Mouse (Mus musculus): Measurements from ENCODE around the gene Dkk3. TPM values are rescaled to one million over a fixed set of nuclear protein-coding genes. Genes with fewer than 3 reads are reported as not detected.

The Dkk3 gene
- polyA plus RNA-seq, 1 experiment from 2014 or later, result 17.0 TPM

DNA sequence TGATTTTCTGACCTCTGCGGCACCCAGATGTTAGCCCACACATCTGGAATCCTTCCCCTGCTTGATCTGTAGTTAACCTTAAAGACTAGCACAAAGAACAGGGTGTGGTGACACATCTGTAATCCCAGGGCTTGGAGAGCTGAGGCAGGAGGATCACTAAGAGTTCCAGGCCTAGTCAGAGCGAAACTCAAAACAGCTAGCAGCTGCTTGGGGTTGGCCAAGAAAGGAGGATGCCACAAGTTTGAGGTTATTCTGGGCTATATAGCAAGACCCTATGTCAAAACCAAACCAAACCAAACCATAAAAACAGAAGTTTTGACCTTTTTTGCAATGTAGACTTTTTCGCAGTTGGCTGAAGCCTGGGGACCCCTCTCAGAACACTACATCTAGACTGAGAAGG is 28.2 kb downstream of the Dkk3 start:
- WGBS, result 95% methylated on average over 3 of the region's 3 CpGs
- no peaks in the 10 kb centered on the region for H3K4me1 ChIP-seq (replicated peaks; ENCODE audit: control insufficient read depth, insufficient read depth, low read length)
- H3K9ac ChIP-seq (ENCODE audit: low read depth, low read length), result no peak overlapping the region
- H3K4me2 ChIP-seq (replicated peaks; ENCODE audit: low read depth), result no peak overlapping the region
- no peak for TF ChIP-seq CTCF (IDR thresholded peaks at IDR 0.05; ENCODE audit: low read depth)
- H3K9me3 ChIP-seq (ENCODE audit: control insufficient read depth), result no peaks in the 10 kb centered on the region
- no peak overlapping the region for H3K27ac ChIP-seq (ENCODE audit: low read depth, low read length)
- no peak overlapping the region for H3K4me3 ChIP-seq (ENCODE audit: low read depth, low read length)
- no peak for ATAC-seq
- no peaks in the 10 kb centered on the region for H3K27me3 ChIP-seq (replicated peaks; ENCODE audit: control insufficient read depth, insufficient read depth, low read length)
- H3K36me3 ChIP-seq (ENCODE audit: control insufficient read depth, insufficient read depth), result no peaks in the 10 kb centered on the region

DNA sequence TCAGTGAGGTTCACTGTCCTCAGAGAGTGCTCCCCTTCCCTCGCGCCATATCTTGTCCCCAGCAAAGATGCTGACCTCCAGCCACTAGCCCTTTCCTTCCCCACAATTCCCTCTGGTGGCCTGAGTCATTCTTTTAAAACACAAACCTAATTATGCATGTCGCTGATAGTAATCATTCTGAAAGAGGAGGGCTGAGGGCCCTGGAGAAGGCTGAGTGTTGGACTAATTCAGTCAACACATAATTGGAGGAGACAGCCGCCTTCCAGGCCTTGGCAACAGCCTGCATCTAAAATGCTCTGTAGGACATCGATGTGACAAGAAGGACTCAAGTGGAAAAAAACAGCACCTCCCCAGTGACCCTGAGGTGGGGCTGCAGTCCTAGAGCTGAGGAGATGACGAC is 29.0 kb downstream of the Dkk3 start:
- Histone ChIP-seq H3K4me1 (replicated peaks; ENCODE audit: control insufficient read depth, insufficient read depth, low read length) (no peaks in the 10 kb centered on the region), H3K9ac (ENCODE audit: low read depth, low read length) (no peak overlapping the region), H3K4me3 (ENCODE audit: low read depth, low read length) (no peak overlapping the region), H3K27me3 (replicated peaks; ENCODE audit: control insufficient read depth, insufficient read depth, low read length) (no peaks in the 10 kb centered on the region), H3K27ac (ENCODE audit: low read depth, low read length) (no peak overlapping the region), H3K4me2 (replicated peaks; ENCODE audit: low read depth) (no peak overlapping the region), H3K9me3 (ENCODE audit: control insufficient read depth) (no peaks in the 10 kb centered on the region), H3K36me3 (ENCODE audit: control insufficient read depth, insufficient read depth) (no peaks in the 10 kb centered on the region)
- TF ChIP-seq CTCF (IDR thresholded peaks at IDR 0.05; ENCODE audit: low read depth), result no peak
- ATAC-seq, result no peak
- 85% methylated on average over 6 of the region's 6 CpGs for WGBS

DNA sequence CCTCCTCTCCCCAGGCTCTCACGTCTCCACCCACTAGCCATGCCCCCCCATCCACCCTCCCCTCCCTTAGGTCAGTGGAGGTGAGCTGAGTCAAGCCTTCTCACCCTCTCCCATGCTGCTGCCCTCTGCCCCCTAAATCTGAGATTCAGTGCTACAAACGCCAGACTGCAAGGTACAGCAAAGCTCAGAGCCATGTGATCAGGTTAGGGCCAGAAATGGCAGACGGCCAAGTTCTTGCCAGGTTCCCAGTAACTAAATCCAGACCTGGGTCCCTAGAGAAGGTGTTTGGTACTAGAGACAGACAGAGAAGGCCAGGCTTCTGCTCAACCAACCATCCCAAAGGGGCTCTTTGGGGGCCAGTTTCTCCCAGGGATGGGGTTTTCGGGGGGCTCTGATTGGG is 30.0 kb downstream of the Dkk3 start:
- no peak overlapping the region for H3K4me2 ChIP-seq (replicated peaks; ENCODE audit: low read depth)
- H3K4me3 ChIP-seq (ENCODE audit: low read depth, low read length), result no peak overlapping the region
- H3K27me3 ChIP-seq (replicated peaks; ENCODE audit: control insufficient read depth, insufficient read depth, low read length), result no peaks in the 10 kb centered on the region
- WGBS, result 56% methylated on average over 4 of the region's 4 CpGs
- no peak for ATAC-seq
- no peak overlapping the region for H3K9ac ChIP-seq (ENCODE audit: low read depth, low read length)
- no peak overlapping the region for H3K27ac ChIP-seq (ENCODE audit: low read depth, low read length)
- no peak for TF ChIP-seq CTCF (IDR thresholded peaks at IDR 0.05; ENCODE audit: low read depth)
- H3K36me3 ChIP-seq (ENCODE audit: control insufficient read depth, insufficient read depth), result no peaks in the 10 kb centered on the region
- no peaks in the 10 kb centered on the region for H3K4me1 ChIP-seq (replicated peaks; ENCODE audit: control insufficient read depth, insufficient read depth, low read length)
- H3K9me3 ChIP-seq (ENCODE audit: control insufficient read depth), result no peaks in the 10 kb centered on the region

DNA sequence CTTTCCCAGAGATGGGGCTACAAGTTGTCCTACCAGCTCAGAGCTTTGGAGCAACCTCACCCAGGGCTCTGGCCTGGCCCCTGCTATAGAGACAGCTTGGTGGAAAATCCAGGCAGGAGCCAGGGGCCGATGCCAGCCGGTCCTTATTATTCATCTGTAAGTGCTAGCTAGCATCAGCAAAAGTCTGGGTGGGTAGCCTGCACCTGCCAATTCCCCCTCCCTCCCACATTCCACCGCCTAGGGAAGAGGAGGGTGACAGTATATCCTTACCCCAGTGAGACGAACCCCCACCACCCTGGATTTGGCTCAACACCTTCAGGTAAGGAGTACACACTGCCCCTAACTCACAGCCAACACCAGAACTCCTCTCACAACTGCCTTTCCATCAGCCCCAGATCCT is 30.9 kb downstream of the Dkk3 start:
- no peak overlapping the region for H3K9ac ChIP-seq (ENCODE audit: low read depth, low read length)
- WGBS, result 84% methylated on average over 4 of the region's 4 CpGs
- no peak overlapping the region for H3K27ac ChIP-seq (ENCODE audit: low read depth, low read length)
- TF ChIP-seq CTCF (IDR thresholded peaks at IDR 0.05; ENCODE audit: low read depth), result no peak
- H3K9me3 ChIP-seq (ENCODE audit: control insufficient read depth), result no peaks in the 10 kb centered on the region
- H3K27me3 ChIP-seq (replicated peaks; ENCODE audit: control insufficient read depth, insufficient read depth, low read length), result no peaks in the 10 kb centered on the region
- H3K4me2 ChIP-seq (replicated peaks; ENCODE audit: low read depth), result no peak overlapping the region
- no peaks in the 10 kb centered on the region for H3K4me1 ChIP-seq (replicated peaks; ENCODE audit: control insufficient read depth, insufficient read depth, low read length)
- H3K4me3 ChIP-seq (ENCODE audit: low read depth, low read length), result no peak overlapping the region
- no peak for ATAC-seq
- H3K36me3 ChIP-seq (ENCODE audit: control insufficient read depth, insufficient read depth), result no peaks in the 10 kb centered on the region

DNA sequence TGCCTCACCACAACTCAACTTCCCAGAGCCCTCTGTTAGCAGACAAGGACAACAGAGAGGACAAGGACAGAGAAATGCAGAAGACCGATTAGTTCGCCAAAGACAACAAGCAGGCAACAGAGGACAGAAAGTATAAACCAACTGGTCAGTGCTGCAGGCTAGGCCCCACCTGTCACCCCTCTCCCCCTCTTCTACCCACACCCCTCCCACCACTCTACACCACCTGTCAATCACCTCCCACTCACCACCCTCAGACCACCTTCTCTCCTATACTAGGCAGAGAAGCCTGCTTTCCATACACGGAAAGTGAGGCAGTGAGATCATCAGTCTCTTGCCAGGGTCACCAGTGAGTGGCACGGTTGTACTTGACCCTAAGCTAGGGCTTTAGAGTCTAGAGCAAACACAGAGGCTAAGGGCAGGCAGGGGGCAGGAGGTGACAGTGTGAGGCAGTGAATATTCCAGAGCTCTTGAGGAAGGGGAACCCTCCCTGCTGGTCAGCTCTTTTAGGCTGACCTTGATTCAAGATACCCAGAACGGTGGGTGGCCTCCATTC is 31.7 kb downstream of the Dkk3 start:
- Histone ChIP-seq H3K36me3 (ENCODE audit: control insufficient read depth, insufficient read depth) (no peaks in the 10 kb centered on the region; the same call in 1 of the 2 replicates), H3K4me2 (replicated peaks; ENCODE audit: low read depth) (no peak overlapping the region), H3K4me1 (replicated peaks; ENCODE audit: control insufficient read depth, insufficient read depth, low read length) (no peaks in the 10 kb centered on the region), H3K9ac (ENCODE audit: low read depth, low read length) (no peak overlapping the region), H3K27ac (ENCODE audit: low read depth, low read length) (no peak overlapping the region), H3K27me3 (replicated peaks; ENCODE audit: control insufficient read depth, insufficient read depth, low read length) (no peaks in the 10 kb centered on the region), H3K4me3 (ENCODE audit: low read depth, low read length) (no peak overlapping the region), H3K9me3 (ENCODE audit: control insufficient read depth) (no peaks in the 10 kb centered on the region)
- ATAC-seq, result no peak
- TF ChIP-seq CTCF (IDR thresholded peaks at IDR 0.05; ENCODE audit: low read depth), result no peak
- 62% methylated on average over 5 of the region's 5 CpGs for WGBS

DNA sequence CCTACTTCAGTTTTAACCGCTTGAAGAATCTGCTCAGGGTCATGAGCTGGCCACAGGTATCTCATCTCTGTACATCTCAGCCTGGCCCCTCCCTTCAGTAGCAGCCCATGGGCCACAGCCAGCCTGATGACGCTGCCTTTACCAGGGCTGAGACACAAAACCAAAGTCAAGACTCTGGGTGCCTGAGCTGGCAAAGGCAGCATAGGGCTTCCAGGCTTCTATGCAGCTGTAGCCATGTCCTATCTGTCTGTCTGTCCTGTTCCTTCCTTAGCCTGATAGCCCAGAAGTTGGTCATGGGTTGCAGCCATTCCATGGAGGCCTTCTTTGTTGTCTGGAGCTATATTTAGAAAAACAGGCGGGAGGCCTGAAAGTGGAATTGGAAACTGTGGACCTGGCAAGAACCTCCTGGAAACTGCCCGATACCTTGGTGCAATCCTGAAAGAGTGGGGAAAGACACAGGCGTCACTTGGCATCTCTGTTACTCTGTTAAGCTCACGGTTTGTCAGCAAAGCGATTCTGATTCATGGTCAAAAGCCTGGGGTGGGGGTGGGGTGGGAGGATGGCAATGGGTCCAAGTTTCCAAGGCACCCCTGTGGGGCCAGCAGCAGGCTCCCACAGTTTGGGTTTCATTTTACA is 33.1 kb downstream of the Dkk3 start:
- H3K4me3 ChIP-seq (ENCODE audit: low read depth, low read length), result no peak overlapping the region
- H3K4me2 ChIP-seq (replicated peaks; ENCODE audit: low read depth), result no peak overlapping the region
- no peak overlapping the region for H3K27ac ChIP-seq (ENCODE audit: low read depth, low read length)
- H3K27me3 ChIP-seq (replicated peaks; ENCODE audit: control insufficient read depth, insufficient read depth, low read length), result no peaks in the 10 kb centered on the region
- no peaks in the 10 kb centered on the region for H3K9me3 ChIP-seq (ENCODE audit: control insufficient read depth)
- TF ChIP-seq CTCF (IDR thresholded peaks at IDR 0.05; ENCODE audit: low read depth), result no peak
- H3K9ac ChIP-seq (ENCODE audit: low read depth, low read length), result no peak overlapping the region
- no peaks in the 10 kb centered on the region for H3K4me1 ChIP-seq (replicated peaks; ENCODE audit: control insufficient read depth, insufficient read depth, low read length)
- WGBS, result 90% methylated on average over 7 of the region's 7 CpGs
- no peak for ATAC-seq
- no peaks in the 10 kb centered on the region; the same call in 1 of the 2 replicates for H3K36me3 ChIP-seq (ENCODE audit: control insufficient read depth, insufficient read depth)
